Mouse (Mus musculus) MEL (cell line): ENCODE measurements at regions not wholly inside any gene's neighbourhood (a gene's known extent, or its start where the extent isn't known, plus 50 kb on each side); places are given as distances from the start of the nearest gene placed in this dataset.

Source experiments
- DNase-seq: peaks from one replicate; pipeline ENCODE4 v3.0.0; 2011; ENCODE audit warnings: low read depth, low spot score
- H3K27ac ChIP-seq: 2 replicates; pipeline ENCODE4 v1.5.1; 2012; ENCODE audit warnings: low read depth, mild to moderate bottlenecking, control low read depth, low read length, moderate library complexity; ENCODE audit not compliant: control insufficient read depth
- H3K27me3 ChIP-seq, 2 experiments: fragments of 150-350 bp in 1 of 2; sonication (generic) in 1 of 2; 2 replicates each; pipeline ENCODE4 v1.6.1; 2012; ENCODE audit warnings: low read length in 2 of 2, mild to moderate bottlenecking in 2 of 2, improper control_type of control experiment in 1 of 2, moderate library complexity in 1 of 2; ENCODE audit not compliant: insufficient read depth in 2 of 2, control insufficient read depth in 1 of 2
- H3K36me3 ChIP-seq, 2 experiments: 2 replicates each; pipeline ENCODE4 v1.6.1; 2012 to 2014; ENCODE audit warnings: low read length in 2 of 2, improper control_type of control experiment in 1 of 2, inconsistent platforms in 1 of 2, mild to moderate bottlenecking in 1 of 2; ENCODE audit not compliant: insufficient read depth in 2 of 2, control insufficient read depth in 1 of 2
- H3K4me1 ChIP-seq, 2 experiments: fragments of 150-350 bp in 1 of 2; sonication (generic) in 1 of 2; 2 replicates each; pipeline ENCODE4 v1.6.1; 2012; ENCODE audit warnings: low read length in 2 of 2, improper control_type of control experiment in 1 of 2, mild to moderate bottlenecking in 1 of 2; ENCODE audit not compliant: insufficient read depth in 2 of 2, control insufficient read depth in 1 of 2
- H3K4me3 ChIP-seq, 2 experiments: fragments of 150-350 bp in 1 of 2; sonication (generic) in 1 of 2; 2 replicates each; pipeline ENCODE4 v1.5.1; 2012; ENCODE audit warnings: low read depth in 2 of 2, low read length in 2 of 2, mild to moderate bottlenecking in 2 of 2, moderate library complexity in 2 of 2, control low read depth in 1 of 2, improper control_type of control experiment in 1 of 2; ENCODE audit not compliant: control insufficient read depth in 1 of 2, insufficient read depth in 1 of 2
- H3K79me2 ChIP-seq: 2 replicates; pipeline ENCODE4 v1.6.1; 2012; ENCODE audit warnings: mild to moderate bottlenecking, low read length, moderate library complexity; ENCODE audit not compliant: control insufficient read depth, poor library complexity, insufficient read depth
- H3K9ac ChIP-seq: 2 replicates; pipeline ENCODE4 v1.6.1; 2012; ENCODE audit warnings: low read depth, mild to moderate bottlenecking, control low read depth, low read length, moderate library complexity; ENCODE audit not compliant: control insufficient read depth, poor library complexity, severe bottlenecking
- H3K9me3 ChIP-seq: fragments of 150-350 bp; sonication (generic); replicated peaks from 2 replicates; pipeline ENCODE4 v1.6.1; 2012; ENCODE audit warnings: mild to moderate bottlenecking, low read length, improper control_type of control experiment, moderate library complexity; ENCODE audit not compliant: insufficient read depth
- BHLHE40 ChIP-seq: IDR thresholded peaks from 2 replicates; pipeline ENCODE4 v1.6.1; 2012; ENCODE audit warnings: low read depth, mild to moderate bottlenecking, inconsistent platforms, low read length, improper control_type of control experiment, borderline replicate concordance
- CHD2 ChIP-seq: IDR thresholded peaks from 2 replicates; pipeline ENCODE4 v1.6.1; 2011; ENCODE audit warnings: low read length, improper control_type of control experiment
- E2F4 ChIP-seq: IDR thresholded peaks from 2 replicates; pipeline ENCODE4 v1.6.1; 2011; ENCODE audit warnings: low read depth, low read length, improper control_type of control experiment, borderline replicate concordance
- ETS1 ChIP-seq: IDR thresholded peaks from 2 replicates; pipeline ENCODE4 v1.6.1; 2012; ENCODE audit warnings: low read depth, mild to moderate bottlenecking, inconsistent platforms, low read length, improper control_type of control experiment, moderate library complexity
- GATA1 ChIP-seq: IDR thresholded peaks from 2 replicates; pipeline ENCODE4 v1.6.1; 2011; ENCODE audit warnings: low read depth, low read length, improper control_type of control experiment
- HCFC1 ChIP-seq: IDR thresholded peaks from 2 replicates; pipeline ENCODE4 v1.6.1; 2012; ENCODE audit warnings: low read depth, mild to moderate bottlenecking, inconsistent platforms, low read length, improper control_type of control experiment, moderate library complexity
- MAFK ChIP-seq: IDR thresholded peaks from 2 replicates; pipeline ENCODE4 v1.6.1; 2011; ENCODE audit warnings: low read depth, mild to moderate bottlenecking, low read length, improper control_type of control experiment, borderline replicate concordance
- MXI1 ChIP-seq: IDR thresholded peaks from 2 replicates; pipeline ENCODE4 v1.6.1; 2011; ENCODE audit warnings: mild to moderate bottlenecking, low read depth, low read length, improper control_type of control experiment
- MYC ChIP-seq: IDR thresholded peaks from 2 replicates; pipeline ENCODE4 v1.6.1; 2011; ENCODE audit warnings: low read depth, mild to moderate bottlenecking, low read length, improper control_type of control experiment, moderate library complexity
- NELFE ChIP-seq: IDR thresholded peaks from 2 replicates; pipeline ENCODE4 v1.6.1; 2011; ENCODE audit warnings: low read depth, low read length, improper control_type of control experiment
- RAD21 ChIP-seq: IDR thresholded peaks from 2 replicates; pipeline ENCODE4 v1.6.1; 2011; ENCODE audit warnings: mild to moderate bottlenecking, low read depth, low read length, improper control_type of control experiment
- RCOR1 ChIP-seq: IDR thresholded peaks from 2 replicates; pipeline ENCODE4 v1.6.1; 2012; ENCODE audit warnings: low read depth, mild to moderate bottlenecking, inconsistent platforms, low read length, improper control_type of control experiment
- TBP ChIP-seq: IDR thresholded peaks from 2 replicates; pipeline ENCODE4 v1.8.0; 2011; ENCODE audit warnings: low read depth, low read length, improper control_type of control experiment
- TCF12 ChIP-seq: IDR thresholded peaks from 2 replicates; pipeline ENCODE4 v1.6.1; 2014; ENCODE audit warnings: low read depth, mild to moderate bottlenecking, inconsistent platforms, low read length, improper control_type of control experiment, moderate library complexity
- UBTF ChIP-seq: IDR thresholded peaks from 2 replicates; pipeline ENCODE4 v1.6.1; 2012; ENCODE audit warnings: low read depth, mild to moderate bottlenecking, inconsistent platforms, low read length, improper control_type of control experiment, moderate library complexity, borderline replicate concordance; ENCODE audit not compliant: insufficient read depth
- USF2 ChIP-seq, 2 experiments: IDR thresholded peaks; 2 replicates each; pipeline ENCODE4 v1.6.1; 2011 to 2012; ENCODE audit warnings: improper control_type of control experiment in 2 of 2, low read length in 2 of 2, borderline replicate concordance in 1 of 2, inconsistent platforms in 1 of 2, low read depth in 1 of 2, mild to moderate bottlenecking in 1 of 2; ENCODE audit not compliant: insufficient read depth in 1 of 2
- ZMIZ1 ChIP-seq: IDR thresholded peaks from 2 replicates; pipeline ENCODE4 v1.6.1; 2012; ENCODE audit warnings: low read depth, mild to moderate bottlenecking, inconsistent platforms, low read length, improper control_type of control experiment, moderate library complexity

- DNase-seq: no peak
Observed at GRCm38 (mm10) chr12:25938856-25939255, 476.2 kb downstream of the Rnf144a start.

DNA sequence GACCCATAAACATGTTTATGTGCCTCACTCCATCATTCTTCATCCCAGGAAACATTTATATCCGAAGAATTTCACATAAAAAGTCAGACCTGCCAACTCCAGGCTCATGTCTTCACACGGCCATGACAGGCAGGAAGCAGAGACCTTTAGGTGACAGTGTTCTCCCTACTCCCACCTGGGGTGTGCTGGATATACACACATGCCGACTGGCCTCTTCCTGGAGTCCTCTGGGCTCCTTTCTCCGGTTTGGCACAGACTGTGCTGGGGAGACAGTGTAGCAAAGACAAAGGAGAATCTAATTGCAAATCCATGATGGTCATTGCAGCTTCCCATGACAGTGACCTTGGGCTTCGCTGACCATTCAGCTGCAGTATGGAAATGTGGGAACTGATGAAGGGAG, 480.1 kb downstream of the Rnf144a start:
- Histone ChIP-seq H3K4me1 (no peaks in the 10 kb centered on the region), H3K27ac (no peak overlapping the region), H3K79me2 (no peaks in the 10 kb centered on the region), H3K4me3 (no peak overlapping the region), H3K36me3 (no peaks in the 10 kb centered on the region), H3K9ac (no peak overlapping the region), H3K27me3 (no peaks in the 10 kb centered on the region), H3K9me3 (no peaks in the 10 kb centered on the region)
- TF ChIP-seq NELFE: no peak
- no peak for TF ChIP-seq TBP
- TF ChIP-seq MYC: no peak
- no peak for TF ChIP-seq BHLHE40
- TF ChIP-seq UBTF: no peak
- TF ChIP-seq CHD2: no peak
- no peak for TF ChIP-seq ZMIZ1
- TF ChIP-seq ETS1: no peak
- no peak for DNase-seq

More at GRCm38 (mm10) chr12:25938856-25939255, 476.2 kb downstream of the Rnf144a start:
- no peak overlapping the region for H3K9ac ChIP-seq
- H3K27me3 ChIP-seq: no peaks in the 10 kb centered on the region
- H3K4me3 ChIP-seq: no peak overlapping the region
- H3K4me1 ChIP-seq: no peaks in the 10 kb centered on the region
- H3K79me2 ChIP-seq: no peaks in the 10 kb centered on the region
- H3K36me3 ChIP-seq: no peaks in the 10 kb centered on the region
- TF ChIP-seq RAD21 (no peak), MAFK (no peak), MXI1 (no peak), GATA1 (no peak), UBTF (no peak), USF2 (IDR thresholded peaks at IDR 0.05; ENCODE audit: borderline replicate concordance in 1 of 2, insufficient read depth in 1 of 2, low read depth in 1 of 2, low read length in 2 of 2) (no peak), NELFE (no peak), HCFC1 (no peak), BHLHE40 (no peak), TCF12 (no peak), E2F4 (no peak), RCOR1 (no peak)
- no peak overlapping the region for H3K27ac ChIP-seq
- no peaks in the 10 kb centered on the region for H3K9me3 ChIP-seq
